Mouse (Mus musculus): ENCODE measurements around the gene Atp6v0e2. TPM values are rescaled to one million over a fixed set of nuclear protein-coding genes. Genes with fewer than 3 reads are reported as not detected.
A peak's percentile ranks its signal among the peaks of the same experiment; 100 is the strongest.

Gene Atp6v0e2
- polyA plus RNA-seq (2016; fragmentation: Nextera tagmentation; extraction: Ambion mirVana) = 43.4 and 44.0 TPM in 2 replicates

GRCm38 (mm10) chr6:48537105-48537954, at the start of gene Atp6v0e2:
Gene Atp6v0e2 (plus strand): TSS chr6:48537615.
- peaks cover 46% of the 10 kb centered on the region for H3K4me1 ChIP-seq

GRCm38 (mm10) chr6:48487747-48488725, 49.4 kb upstream of the Atp6v0e2 start:
- peak; percentile 24 for DNase-seq (ENCODE audit: extremely low spot score, low spot score)

More at GRCm38 (mm10) chr6:48537105-48537954, at the start of gene Atp6v0e2:
- Histone ChIP-seq H3K4me3 (peak within 1 kb of the TSS; percentile 66), H3K27me3 (ENCODE audit: poor library complexity, severe bottlenecking) (no peaks in the 10 kb centered on the region), H3K27ac (peak within 1 kb of the TSS; percentile 88), H3K36me3 (replicated peaks) (peaks cover 29% of the 10 kb centered on the region), H3K9me3 (no peaks in the 10 kb centered on the region)
- 2% methylated on average over 38 of the region's 38 CpGs for WGBS
- peak; percentile 89 for DNase-seq (ENCODE audit: extremely low spot score, low spot score)

GRCm38 (mm10) chr6:48489741-48490140, 47.7 kb upstream of the Atp6v0e2 start:
- Histone ChIP-seq H3K4me1 (peaks cover 45% of the 10 kb centered on the region), H3K36me3 (replicated peaks) (no peaks in the 10 kb centered on the region), H3K27ac (no peak overlapping the region), H3K9me3 (no peaks in the 10 kb centered on the region), H3K27me3 (ENCODE audit: poor library complexity, severe bottlenecking) (peaks cover 77% of the 10 kb centered on the region), H3K4me3 (no peak overlapping the region)
- DNase-seq (ENCODE audit: extremely low spot score, low spot score) = no peak
- WGBS = 86% methylated on average over 3 of the region's 3 CpGs

More at GRCm38 (mm10) chr6:48487747-48488725, 49.4 kb upstream of the Atp6v0e2 start:
- H3K4me3 ChIP-seq = peak overlapping the region; percentile 43
- 20% methylated on average over 16 of the region's 25 CpGs for WGBS
- no peaks in the 10 kb centered on the region for H3K36me3 ChIP-seq (replicated peaks)
- H3K27ac ChIP-seq = peak overlapping the region; percentile 82
- peaks cover 36% of the 10 kb centered on the region for H3K4me1 ChIP-seq
- no peaks in the 10 kb centered on the region for H3K9me3 ChIP-seq
- peaks cover 70% of the 10 kb centered on the region for H3K27me3 ChIP-seq (ENCODE audit: poor library complexity, severe bottlenecking)

GRCm38 (mm10) chr6:48491361-48491760, 46.1 kb upstream of the Atp6v0e2 start:
- no peak for DNase-seq (ENCODE audit: extremely low spot score, low spot score)
- 76% methylated on average over 9 of the region's 9 CpGs for WGBS

GRCm38 (mm10) chr6:48493136-48493730, 44.2 kb upstream of the Atp6v0e2 start:
- Histone ChIP-seq H3K27me3 (ENCODE audit: poor library complexity, severe bottlenecking) (peaks cover 46% of the 10 kb centered on the region), H3K4me1 (peaks cover 21% of the 10 kb centered on the region), H3K4me3 (no peak overlapping the region), H3K9me3 (no peaks in the 10 kb centered on the region), H3K27ac (no peak overlapping the region), H3K36me3 (replicated peaks) (no peaks in the 10 kb centered on the region)
- DNase-seq (ENCODE audit: extremely low spot score, low spot score) = peak; percentile 20
- WGBS = 5% methylated on average over 8 of the region's 8 CpGs

More at GRCm38 (mm10) chr6:48491361-48491760, 46.1 kb upstream of the Atp6v0e2 start:
- Histone ChIP-seq H3K9me3 (no peaks in the 10 kb centered on the region), H3K4me3 (no peak overlapping the region), H3K27ac (no peak overlapping the region), H3K36me3 (replicated peaks) (no peaks in the 10 kb centered on the region), H3K4me1 (peaks cover 40% of the 10 kb centered on the region), H3K27me3 (ENCODE audit: poor library complexity, severe bottlenecking) (peaks cover 64% of the 10 kb centered on the region)

GRCm38 (mm10) chr6:48497521-48497920, 39.9 kb upstream of the Atp6v0e2 start:
- WGBS = 94% methylated on average over 4 of the region's 4 CpGs
- no peaks in the 10 kb centered on the region for H3K36me3 ChIP-seq (replicated peaks)

GRCm38 (mm10) chr6:48503847-48504240, 33.6 kb upstream of the Atp6v0e2 start:
- Histone ChIP-seq H3K27ac (0 out of 2 replicates have a peak overlapping the region, but pooled peaks have one; percentile 85), H3K27me3 (ENCODE audit: poor library complexity, severe bottlenecking) (peaks cover 4% of the 10 kb centered on the region; the same call in 1 of the 2 replicates), H3K4me1 (peaks cover 21% of the 10 kb centered on the region), H3K4me3 (peak overlapping the region; percentile 81), H3K9me3 (no peaks in the 10 kb centered on the region), H3K36me3 (replicated peaks) (0 out of 2 replicates have a peak, but pooled peaks cover 5% of the 10 kb centered on the region)
- WGBS = 20% methylated on average over 2 of the region's 2 CpGs
- no peak for DNase-seq (ENCODE audit: extremely low spot score, low spot score)

More at GRCm38 (mm10) chr6:48497521-48497920, 39.9 kb upstream of the Atp6v0e2 start:
- Histone ChIP-seq H3K27me3 (ENCODE audit: poor library complexity, severe bottlenecking) (peaks cover 15% of the 10 kb centered on the region), H3K4me3 (no peak overlapping the region), H3K9me3 (no peaks in the 10 kb centered on the region), H3K4me1 (peaks cover 22% of the 10 kb centered on the region), H3K27ac (no peak overlapping the region)
- no peak for DNase-seq (ENCODE audit: extremely low spot score, low spot score)

- Histone ChIP-seq H3K4me3 (peak overlapping the region; percentile 81), H3K36me3 (replicated peaks) (0 out of 2 replicates have a peak, but pooled peaks cover 5% of the 10 kb centered on the region), H3K4me1 (peaks cover 21% of the 10 kb centered on the region), H3K9me3 (no peaks in the 10 kb centered on the region), H3K27me3 (ENCODE audit: poor library complexity, severe bottlenecking) (no peaks in the 10 kb centered on the region), H3K27ac (peak overlapping the region; percentile 85)
- DNase-seq (ENCODE audit: extremely low spot score, low spot score) = peak; percentile 71
- WGBS = under 1% methylated on average over 26 of the region's 26 CpGs
These were observed 33.1 kb upstream of the Atp6v0e2 start for GRCm38 (mm10) chr6:48504241-48504854.

- DNase-seq (ENCODE audit: extremely low spot score, low spot score) = no peak
- no peak overlapping the region for H3K27ac ChIP-seq
- no peak overlapping the region for H3K4me3 ChIP-seq
- H3K4me1 ChIP-seq = peaks cover 13% of the 10 kb centered on the region
- WGBS = 80% methylated on average over 4 of the region's 4 CpGs
- no peaks in the 10 kb centered on the region for H3K27me3 ChIP-seq (ENCODE audit: poor library complexity, severe bottlenecking)
- H3K36me3 ChIP-seq (replicated peaks) = peaks cover 25% of the 10 kb centered on the region
- no peaks in the 10 kb centered on the region for H3K9me3 ChIP-seq
These were observed 29.3 kb upstream of the Atp6v0e2 start for GRCm38 (mm10) chr6:48508087-48508486.

GRCm38 (mm10) chr6:48510426-48510825, 27.0 kb upstream of the Atp6v0e2 start:
- H3K36me3 ChIP-seq (replicated peaks) = peaks cover 48% of the 10 kb centered on the region
- WGBS = 88% methylated on average over 4 of the region's 4 CpGs

GRCm38 (mm10) chr6:48511861-48512260, 25.6 kb upstream of the Atp6v0e2 start:
- Histone ChIP-seq H3K4me1 (no peaks in the 10 kb centered on the region), H3K27me3 (ENCODE audit: poor library complexity, severe bottlenecking) (no peaks in the 10 kb centered on the region), H3K36me3 (replicated peaks) (peaks cover 62% of the 10 kb centered on the region), H3K9me3 (peaks cover 4% of the 10 kb centered on the region; the same call in 1 of the 2 replicates), H3K27ac (no peak overlapping the region), H3K4me3 (no peak overlapping the region)
- no peak for DNase-seq (ENCODE audit: extremely low spot score, low spot score)
- 90% methylated on average over 7 of the region's 7 CpGs for WGBS

More at GRCm38 (mm10) chr6:48510426-48510825, 27.0 kb upstream of the Atp6v0e2 start:
- Histone ChIP-seq H3K4me3 (no peak overlapping the region), H3K4me1 (peaks cover 3% of the 10 kb centered on the region), H3K27ac (no peak overlapping the region), H3K9me3 (no peaks in the 10 kb centered on the region), H3K27me3 (ENCODE audit: poor library complexity, severe bottlenecking) (no peaks in the 10 kb centered on the region)
- no peak for DNase-seq (ENCODE audit: extremely low spot score, low spot score)
